Mouse (Mus musculus) lung, embryonic 15.5 days (tissue): ENCODE measurements at regions not wholly inside any gene's neighbourhood (a gene's known extent, or its start where the extent isn't known, plus 50 kb on each side); places are given as distances from the start of the nearest gene placed in this dataset.

ENCODE experiments used
- ATAC-seq: fragments of 200-750 bp; cut with Nextera tagmentation; 2 replicates; pipeline ENCODE4 v1.8.0; 2017; ENCODE audit warnings: moderate number of reproducible peaks, borderline replicate concordance; ENCODE audit not compliant: low FRiP score, low TSS enrichment; ENCODE audit errors: extremely low read depth
- H3K27ac ChIP-seq: fragments of 300-500 bp; sonication (generic); 2 replicates; pipeline ENCODE4 v1.5.1; 2015; ENCODE audit warnings: moderate library complexity, mild to moderate bottlenecking, inconsistent platforms
- H3K27me3 ChIP-seq: fragments of 300-500 bp; sonication (generic); 2 replicates; pipeline ENCODE4 v1.6.1; 2015; ENCODE audit warnings: inconsistent platforms
- H3K36me3 ChIP-seq: fragments of 300-500 bp; sonication (generic); 2 replicates; pipeline ENCODE4 v1.6.1; 2015; ENCODE audit warnings: inconsistent platforms
- H3K4me1 ChIP-seq: fragments of 300-500 bp; sonication (generic); 2 replicates; pipeline ENCODE4 v1.6.1; 2015; ENCODE audit warnings: inconsistent platforms
- H3K4me2 ChIP-seq: fragments of 300-500 bp; sonication (generic); 2 replicates; pipeline ENCODE4 v1.6.1; 2015; ENCODE audit warnings: inconsistent platforms, mild to moderate bottlenecking, moderate library complexity
- H3K4me3 ChIP-seq: fragments of 300-500 bp; sonication (generic); 2 replicates; pipeline ENCODE4 v1.5.1; 2015; ENCODE audit warnings: mild to moderate bottlenecking, inconsistent platforms
- H3K9ac ChIP-seq: fragments of 300-500 bp; sonication (generic); 2 replicates; pipeline ENCODE4 v1.6.1; 2015; ENCODE audit warnings: inconsistent platforms
- H3K9me3 ChIP-seq: fragments of 300-500 bp; sonication (generic); 2 replicates; pipeline ENCODE4 v1.6.1; 2016; ENCODE audit warnings: inconsistent platforms
- WGBS: fragments of 180-500 bp; shearing (Covaris S2); methylation state at CpG from one replicate; pipeline ENCODE4 v1.1.7; 2015; 5-methylcytosine and 5-hydroxymethylcytosine counted together

DNA sequence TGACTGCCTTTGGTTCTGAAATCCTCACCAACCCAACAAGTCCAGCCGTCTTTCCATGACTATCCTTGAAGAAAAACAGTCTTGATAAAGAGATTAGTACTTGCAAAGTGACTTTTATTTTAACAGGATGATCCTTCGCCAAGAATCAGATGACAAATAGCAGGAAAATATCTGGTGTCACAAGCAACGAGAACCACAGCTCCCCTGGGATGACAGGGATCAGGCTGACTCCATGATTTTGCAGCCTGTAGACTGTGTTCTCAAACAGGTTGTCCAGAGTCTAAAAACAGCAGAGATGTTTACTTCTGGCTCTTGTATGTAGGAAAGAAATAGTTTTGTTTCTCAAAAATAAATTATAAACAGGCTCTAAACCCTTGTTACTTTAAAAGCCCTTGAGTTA is 63.3 kb downstream of the Tmem18 start:
- Histone ChIP-seq H3K4me3 (no peak overlapping the region), H3K27ac (no peak overlapping the region), H3K36me3 (no peaks in the 10 kb centered on the region), H3K9ac (no peak overlapping the region), H3K4me1 (peaks cover 3% of the 10 kb centered on the region), H3K27me3 (no peaks in the 10 kb centered on the region), H3K9me3 (no peaks in the 10 kb centered on the region), H3K4me2 (no peak overlapping the region)
- no peak for ATAC-seq
- 40% methylated on average over 3 of the region's 3 CpGs for WGBS

- H3K9ac ChIP-seq, result no peak overlapping the region
- H3K4me1 ChIP-seq, result peaks cover 6% of the 10 kb centered on the region
- no peaks in the 10 kb centered on the region for H3K9me3 ChIP-seq
- no peak overlapping the region for H3K4me2 ChIP-seq
- ATAC-seq, result no peak
- no peak overlapping the region for H3K27ac ChIP-seq
- WGBS, result 45% methylated on average over 1 of the region's 1 CpGs
- no peaks in the 10 kb centered on the region for H3K27me3 ChIP-seq
- no peak overlapping the region for H3K4me3 ChIP-seq
- no peaks in the 10 kb centered on the region for H3K36me3 ChIP-seq
These were observed 67.3 kb downstream of the Tmem18 start for GRCm38 (mm10) chr12:30651506-30651905.

- no peak overlapping the region for H3K9ac ChIP-seq
- H3K9me3 ChIP-seq, result no peaks in the 10 kb centered on the region
- H3K4me2 ChIP-seq, result peak overlapping the region; percentile 16; the same call in 1 of the 2 replicates
- H3K4me1 ChIP-seq, result peaks cover 6% of the 10 kb centered on the region
- peak overlapping the region; percentile 80 for H3K27ac ChIP-seq
- ATAC-seq, result peak; percentile 92
- 41% methylated on average over 5 of the region's 5 CpGs for WGBS
- H3K36me3 ChIP-seq, result no peaks in the 10 kb centered on the region
- H3K27me3 ChIP-seq, result no peaks in the 10 kb centered on the region
- no peak overlapping the region for H3K4me3 ChIP-seq
These were observed 70.3 kb downstream of the Tmem18 start for GRCm38 (mm10) chr12:30654347-30655075.

GRCm38 (mm10) chr12:30655076-30655421 is 70.8 kb downstream of the Tmem18 start:
- Histone ChIP-seq H3K4me2 (peak overlapping the region; percentile 16; the same call in 1 of the 2 replicates), H3K4me1 (peaks cover 6% of the 10 kb centered on the region), H3K36me3 (no peaks in the 10 kb centered on the region), H3K27me3 (no peaks in the 10 kb centered on the region), H3K27ac (peak overlapping the region; percentile 63; the same call in 1 of the 2 replicates), H3K9me3 (no peaks in the 10 kb centered on the region), H3K9ac (no peak overlapping the region), H3K4me3 (no peak overlapping the region)
- WGBS, result 51% methylated on average over 1 of the region's 1 CpGs
- no peak for ATAC-seq

DNA sequence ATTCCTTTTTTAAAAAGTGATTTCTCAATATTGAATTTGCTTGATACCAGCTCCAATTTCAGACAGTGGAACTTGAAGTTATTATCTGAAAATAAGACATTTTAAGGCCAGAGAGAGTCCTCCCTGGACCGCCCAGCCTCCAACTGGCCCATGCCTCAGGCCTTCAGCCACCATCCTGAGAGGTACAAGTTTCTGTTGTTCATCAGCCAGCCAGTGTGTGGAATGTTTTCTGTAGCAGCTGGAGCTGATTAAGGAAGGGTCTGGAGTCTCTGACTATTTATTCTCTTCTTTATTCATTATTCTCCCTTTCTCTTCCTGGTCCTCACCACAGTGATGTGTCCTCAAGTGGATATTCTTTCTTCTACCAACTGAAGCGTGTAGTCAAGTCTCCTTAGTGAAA is 94.6 kb downstream of the Tmem18 start:
- Histone ChIP-seq H3K4me1 (no peaks in the 10 kb centered on the region), H3K9me3 (no peaks in the 10 kb centered on the region), H3K27me3 (no peaks in the 10 kb centered on the region), H3K27ac (no peak overlapping the region), H3K36me3 (no peaks in the 10 kb centered on the region), H3K9ac (no peak overlapping the region), H3K4me3 (no peak overlapping the region), H3K4me2 (no peak overlapping the region)
- 83% methylated on average over 2 of the region's 2 CpGs for WGBS
- no peak for ATAC-seq

GRCm38 (mm10) chr12:30690038-30690437 is 105.8 kb downstream of the Tmem18 start:
- Histone ChIP-seq H3K36me3 (no peaks in the 10 kb centered on the region), H3K27ac (no peak overlapping the region), H3K4me3 (no peak overlapping the region), H3K9ac (no peak overlapping the region), H3K9me3 (no peaks in the 10 kb centered on the region), H3K27me3 (no peaks in the 10 kb centered on the region), H3K4me1 (no peaks in the 10 kb centered on the region), H3K4me2 (no peak overlapping the region)
- WGBS, result 60% methylated on average over 4 of the region's 4 CpGs
- no peak for ATAC-seq

DNA sequence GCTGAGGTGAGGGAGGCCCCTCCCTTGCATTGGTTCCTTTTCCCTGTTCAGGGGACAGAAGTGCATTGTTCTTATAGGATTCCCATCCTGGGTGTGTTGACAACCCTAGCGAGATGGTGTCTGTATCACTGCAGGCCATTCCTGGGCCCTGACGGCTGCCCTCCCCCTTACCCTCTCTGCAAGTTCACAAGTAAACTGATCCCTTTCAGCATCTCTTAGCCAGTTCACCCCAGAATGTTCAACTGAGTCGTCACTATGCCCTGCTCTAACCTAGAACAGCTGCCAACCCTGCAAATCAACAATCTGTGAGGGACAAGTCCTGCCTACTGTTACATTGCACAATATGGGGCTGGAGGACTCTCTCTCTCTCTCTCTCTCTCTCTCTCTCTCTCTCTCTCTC is 109.3 kb downstream of the Tmem18 start:
- Histone ChIP-seq H3K9ac (no peak overlapping the region), H3K4me3 (no peak overlapping the region), H3K4me2 (no peak overlapping the region), H3K27me3 (no peaks in the 10 kb centered on the region), H3K4me1 (no peaks in the 10 kb centered on the region), H3K27ac (no peak overlapping the region), H3K9me3 (no peaks in the 10 kb centered on the region), H3K36me3 (no peaks in the 10 kb centered on the region)
- 25% methylated on average over 3 of the region's 3 CpGs for WGBS
- ATAC-seq, result no peak

- Histone ChIP-seq H3K4me3 (no peak overlapping the region), H3K9me3 (no peaks in the 10 kb centered on the region), H3K9ac (no peak overlapping the region), H3K36me3 (no peaks in the 10 kb centered on the region), H3K4me2 (no peak overlapping the region), H3K27ac (no peak overlapping the region), H3K4me1 (no peaks in the 10 kb centered on the region), H3K27me3 (no peaks in the 10 kb centered on the region)
- WGBS, result 49% methylated on average over 6 of the region's 6 CpGs
- no peak for ATAC-seq
These were observed 114.0 kb downstream of the Tmem18 start for GRCm38 (mm10) chr12:30698256-30698655.

DNA sequence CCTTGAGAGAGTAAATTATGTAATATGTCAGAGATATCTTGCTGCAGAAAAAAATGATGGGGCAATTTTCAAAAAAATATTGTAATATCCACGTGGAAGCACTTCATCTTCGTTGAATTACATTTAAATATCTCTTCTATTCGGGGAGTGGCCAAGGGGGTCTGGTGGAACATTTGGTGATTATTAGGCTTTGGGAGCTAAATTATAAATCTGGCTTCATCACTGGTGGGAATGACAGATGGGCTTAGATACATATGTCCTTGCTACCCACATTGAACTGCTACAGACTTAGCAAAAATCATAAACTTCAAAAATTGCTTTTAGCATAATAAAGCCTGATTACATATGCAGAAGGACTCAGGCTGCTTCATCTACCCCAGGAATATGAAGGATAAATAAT is 119.5 kb downstream of the Tmem18 start:
- Histone ChIP-seq H3K4me2 (no peak overlapping the region), H3K36me3 (no peaks in the 10 kb centered on the region), H3K9me3 (no peaks in the 10 kb centered on the region), H3K4me1 (no peaks in the 10 kb centered on the region), H3K9ac (no peak overlapping the region), H3K27me3 (no peaks in the 10 kb centered on the region), H3K4me3 (no peak overlapping the region), H3K27ac (no peak overlapping the region)
- no peak for ATAC-seq
- 70% methylated on average over 3 of the region's 3 CpGs for WGBS

GRCm38 (mm10) chr12:30707271-30707670 is 123.0 kb downstream of the Tmem18 start:
- Histone ChIP-seq H3K9me3 (no peaks in the 10 kb centered on the region), H3K4me3 (no peak overlapping the region), H3K27ac (no peak overlapping the region), H3K36me3 (no peaks in the 10 kb centered on the region), H3K27me3 (no peaks in the 10 kb centered on the region), H3K4me2 (no peak overlapping the region), H3K4me1 (no peaks in the 10 kb centered on the region), H3K9ac (no peak overlapping the region)
- no peak for ATAC-seq
- WGBS, result 81% methylated on average over 5 of the region's 5 CpGs

DNA sequence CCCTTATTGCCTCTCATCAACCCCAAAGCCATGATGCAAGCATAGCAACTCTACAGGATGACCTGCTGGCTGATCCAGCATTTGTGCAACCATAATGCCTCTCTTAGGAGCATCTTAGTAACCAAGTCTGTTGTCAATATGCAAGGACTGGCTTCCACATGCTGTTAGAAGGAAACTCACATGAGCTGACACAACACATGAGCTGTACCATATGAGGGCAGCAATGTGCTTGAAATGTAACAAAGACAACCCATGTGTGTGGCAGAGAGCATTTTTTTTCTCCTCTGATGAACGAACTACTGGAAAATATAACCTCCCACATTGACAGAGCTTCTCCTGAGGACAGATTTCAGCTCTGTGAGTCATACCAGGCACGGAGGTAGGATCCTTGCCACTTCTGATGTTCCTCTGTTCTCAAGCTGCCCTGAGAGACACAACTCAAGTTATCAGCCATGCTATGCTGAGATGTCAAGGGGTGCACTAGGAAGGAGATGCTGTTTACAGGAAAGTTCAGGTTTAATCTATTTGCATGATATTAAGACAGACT is 124.5 kb downstream of the Tmem18 start:
- ATAC-seq, result no peak
- H3K27me3 ChIP-seq, result no peaks in the 10 kb centered on the region
- no peaks in the 10 kb centered on the region for H3K4me1 ChIP-seq
- H3K27ac ChIP-seq, result no peak overlapping the region
- no peak overlapping the region for H3K9ac ChIP-seq
- H3K9me3 ChIP-seq, result no peaks in the 10 kb centered on the region
- no peak overlapping the region for H3K4me2 ChIP-seq
- 55% methylated on average over 2 of the region's 2 CpGs for WGBS
- no peaks in the 10 kb centered on the region for H3K36me3 ChIP-seq
- no peak overlapping the region for H3K4me3 ChIP-seq

DNA sequence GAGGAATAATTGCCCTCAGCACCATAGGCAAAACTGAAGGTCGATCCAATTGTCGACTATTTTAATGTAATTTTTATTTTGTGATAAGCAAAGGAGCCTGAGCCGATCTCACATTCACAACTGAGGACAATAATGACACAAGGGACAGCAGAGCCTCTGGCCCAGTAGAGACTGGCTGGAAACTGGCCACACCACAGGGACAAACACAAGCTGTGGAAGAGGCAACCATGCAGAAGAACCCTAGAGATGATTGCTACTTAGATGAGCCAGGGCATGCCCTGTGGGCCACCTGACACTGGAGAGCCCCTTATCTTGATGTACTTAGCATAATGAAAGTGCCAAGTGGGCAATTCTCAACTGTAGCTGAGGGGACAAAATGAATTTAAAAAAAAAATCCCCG is 126.3 kb downstream of the Tmem18 start:
- Histone ChIP-seq H3K27me3 (no peaks in the 10 kb centered on the region), H3K9ac (no peak overlapping the region), H3K4me2 (no peak overlapping the region), H3K4me1 (no peaks in the 10 kb centered on the region), H3K27ac (no peak overlapping the region), H3K9me3 (no peaks in the 10 kb centered on the region), H3K4me3 (no peak overlapping the region), H3K36me3 (no peaks in the 10 kb centered on the region)
- no peak for ATAC-seq
- WGBS, result 70% methylated on average over 4 of the region's 4 CpGs
